Mouse (Mus musculus) G1E (cell line): ENCODE measurements around the gene Srebf2. TPM values are rescaled to one million over a fixed set of nuclear protein-coding genes. Genes with fewer than 3 reads are reported as not detected.
"Not testable (repeated sequence)": the region's sequence is repeated elsewhere in the genome, so short reads cannot be mapped to it uniquely, and the experiment has no call there.

Experiments
- ATAC-seq: 2 replicates; pipeline ENCODE4 v1.8.0; 2016; ENCODE audit warnings: mild to moderate bottlenecking; ENCODE audit not compliant: insufficient number of reproducible peaks, poor library complexity, low FRiP score, severe bottlenecking; ENCODE audit errors: extremely low read depth
- DNase-seq: peaks from one replicate; pipeline ENCODE4 v3.0.0; 2012; ENCODE audit warnings: low spot score
- H3K27me3 ChIP-seq: 2 replicates; pipeline ENCODE4 v1.6.1; 2012; ENCODE audit warnings: mild to moderate bottlenecking, low read length, inconsistent platforms; ENCODE audit not compliant: insufficient read depth
- H3K36me3 ChIP-seq: replicated peaks from 2 replicates; pipeline ENCODE3; 2012; ENCODE audit warnings: mild to moderate bottlenecking, inconsistent platforms
- H3K4me1 ChIP-seq: 2 replicates; pipeline ENCODE4 v1.6.1; 2012; ENCODE audit warnings: low read depth, low read length, inconsistent platforms, mixed read lengths; ENCODE audit not compliant: insufficient read depth
- H3K4me3 ChIP-seq: 2 replicates; pipeline ENCODE4 v1.5.1; 2012; ENCODE audit warnings: low read depth, mild to moderate bottlenecking, inconsistent platforms, low read length, moderate library complexity, mixed read lengths
- H3K9me3 ChIP-seq: replicated peaks from 2 replicates; pipeline ENCODE4 v1.6.1; 2012; ENCODE audit warnings: inconsistent platforms
- CTCF ChIP-seq: IDR thresholded peaks from 2 replicates; pipeline ENCODE4 v1.5.1; 2012; ENCODE audit warnings: low read depth, low read length, inconsistent platforms, mixed read lengths
- GATA1 ChIP-seq: IDR thresholded peaks from 2 replicates; pipeline ENCODE4 v1.6.1; 2012; ENCODE audit warnings: borderline replicate concordance, low read length, inconsistent platforms, mixed read lengths
- GATA2 ChIP-seq: IDR thresholded peaks from 2 replicates; pipeline ENCODE4 v1.6.1; 2012; ENCODE audit warnings: low read depth, low read length, inconsistent platforms, borderline replicate concordance
- POLR2AphosphoS5 ChIP-seq: IDR thresholded peaks from 2 replicates; pipeline ENCODE4 v1.6.1; 2012; ENCODE audit warnings: low read depth, low read length, inconsistent platforms; ENCODE audit not compliant: insufficient replicate concordance
- TAL1 ChIP-seq: conservative IDR thresholded peaks from 2 replicates; pipeline ENCODE4 v1.6.1; 2012; ENCODE audit warnings: low read depth, low read length, inconsistent platforms, mixed read lengths
- polyA plus RNA-seq: library from polyadenylated mRNA; stranded (reverse); fragments of >175 nt; gene quantifications from 2 replicates; pipeline ENCODE4 v1.2.3, GENCODE M21; 2012
- total RNA-seq, 2 experiments: library from RNA; stranded (forward) in 1 of 2; stranded (reverse) in 1 of 2; fragments of 200-1000 nt in 1 of 2; fragments of >200 nt in 1 of 2; fragmentation: Nextera tagmentation in 1 of 2; gene quantifications; 2 replicates each; pipeline ENCODE4 v1.2.3; 2014 to 2017

Gene Srebf2
- 97.6 and 164 TPM in 2 replicates for total RNA-seq (2014; fragmentation: Nextera tagmentation)
- 42.5 and 48.5 TPM in 2 replicates for total RNA-seq (2017)
- 440 and 648 TPM in 2 replicates for polyA plus RNA-seq

DNA sequence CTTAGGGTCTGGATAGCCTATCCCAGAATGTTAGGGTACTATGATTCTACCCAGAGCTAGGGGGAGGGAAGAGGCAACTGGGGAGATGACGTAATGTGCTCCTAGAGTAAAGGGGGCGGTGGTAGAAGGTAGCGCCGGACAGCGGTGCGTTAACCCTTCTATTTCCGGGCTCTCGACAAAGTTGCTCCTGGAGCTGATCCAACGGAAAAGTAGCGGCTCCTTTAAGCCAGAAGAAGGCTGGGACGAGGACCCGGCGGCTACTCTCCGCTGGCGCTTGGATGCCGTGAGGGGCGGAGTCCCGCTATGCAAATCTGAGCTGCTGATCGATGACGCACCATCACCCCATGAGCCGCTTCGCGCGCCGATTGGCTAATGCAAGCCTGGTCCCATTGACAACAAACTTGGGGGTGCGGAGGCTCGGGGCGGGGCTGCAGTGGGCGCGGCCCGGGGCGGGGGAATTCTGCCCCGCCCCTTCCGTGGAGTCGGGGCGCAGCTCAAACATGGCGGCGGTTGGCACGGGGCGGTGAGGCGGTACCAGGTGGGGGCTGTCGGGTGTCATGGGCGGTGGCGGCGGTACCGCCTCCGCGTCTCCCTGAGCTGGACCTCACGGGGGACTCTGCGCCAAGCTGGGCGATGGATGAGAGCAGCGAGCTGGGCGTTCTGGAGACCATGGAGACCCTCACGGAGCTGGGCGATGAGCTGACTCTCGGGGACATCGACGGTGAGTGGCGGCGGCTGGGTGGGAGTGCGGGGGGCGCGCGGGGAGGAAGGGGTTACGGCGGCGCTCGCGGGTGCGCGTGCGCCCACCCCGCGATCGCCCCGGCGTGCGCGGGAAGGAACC, at the start of gene Srebf2:
TSS of gene Srebf2 (plus strand) at position 412 of the 841 bp plus-strand sequence.
- peak; percentile 94 for ATAC-seq
- no peaks in the 10 kb centered on the region for H3K27me3 ChIP-seq
- peaks cover 42% of the 10 kb centered on the region for H3K36me3 ChIP-seq
- peak within 1 kb of the TSS; percentile 92 for H3K4me3 ChIP-seq
- no peaks in the 10 kb centered on the region for H3K9me3 ChIP-seq
- peak; percentile 98 for DNase-seq
- peaks cover 64% of the 10 kb centered on the region for H3K4me1 ChIP-seq
- TF ChIP-seq GATA2 (no peak), GATA1 (no peak), POLR2AphosphoS5 (no peak), CTCF (no peak), TAL1 (no peak)

DNA sequence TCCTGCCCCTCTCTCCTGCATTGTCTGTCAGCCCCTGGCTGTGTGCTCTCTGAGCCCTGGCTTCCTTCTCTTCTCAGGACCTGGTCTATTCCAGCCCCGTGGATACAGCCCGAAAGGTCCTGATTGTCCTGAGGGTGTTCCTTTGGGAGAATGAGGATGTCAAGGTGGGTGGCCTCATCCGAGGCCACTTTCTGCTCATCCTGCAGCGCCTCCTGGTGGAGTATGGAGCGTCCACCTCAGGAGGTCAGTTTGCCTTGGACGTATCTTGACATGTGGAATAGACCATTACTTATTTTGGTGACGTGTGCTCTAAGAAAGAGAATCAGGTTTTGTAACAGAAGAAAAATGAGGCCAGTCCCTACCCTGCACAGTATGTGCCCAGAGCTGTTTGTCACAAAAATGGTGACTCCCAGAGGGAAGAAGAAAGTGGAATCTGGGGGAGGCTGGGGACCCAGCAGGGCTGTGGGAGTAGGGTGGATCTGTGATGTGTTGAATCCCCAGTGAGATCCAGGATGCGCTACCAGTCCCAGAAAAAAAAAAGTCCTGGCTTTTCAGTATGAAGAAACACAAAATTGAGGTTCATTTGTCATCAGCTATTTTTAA, 39.9 kb upstream of the Srebf2 start:
- Histone ChIP-seq H3K27me3 (peaks cover 56% of the 10 kb centered on the region), H3K4me3 (no peak overlapping the region), H3K4me1 (no peaks in the 10 kb centered on the region; the same call in 1 of the 2 replicates), H3K36me3 (no peaks in the 10 kb centered on the region), H3K9me3 (no peaks in the 10 kb centered on the region)
- no peak for ATAC-seq
- TF ChIP-seq GATA1 (no peak), CTCF (peak; percentile 52)
- peak; percentile 14 for DNase-seq

DNA sequence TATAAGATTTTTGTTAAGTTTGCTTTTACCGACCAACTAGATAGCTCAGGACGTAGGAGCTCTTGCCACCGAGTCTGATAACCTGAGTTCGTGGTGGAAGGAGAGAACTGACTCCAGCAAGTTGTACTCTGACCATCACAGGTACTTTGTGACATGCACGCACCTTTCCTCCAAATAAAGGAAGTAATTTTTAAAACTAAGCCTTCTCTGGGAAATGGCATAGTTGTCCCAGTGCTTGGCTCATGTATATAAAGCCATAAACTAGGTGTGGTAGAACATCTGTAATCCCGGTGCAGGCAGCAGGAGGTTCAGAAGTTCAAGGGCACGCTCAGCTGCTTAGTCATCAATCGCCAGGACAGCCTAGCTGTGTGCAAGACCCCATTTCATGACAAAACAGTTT, 26.4 kb upstream of the Srebf2 start:
- no peaks in the 10 kb centered on the region for H3K9me3 ChIP-seq
- ATAC-seq (no peak), DNase-seq (no peak)
- TF ChIP-seq CTCF: no peak
- TF ChIP-seq TAL1: no peak
- no peak for TF ChIP-seq GATA1
- no peak for TF ChIP-seq GATA2
- TF ChIP-seq POLR2AphosphoS5: no peak
- H3K4me3 ChIP-seq: no peak overlapping the region
- H3K27me3 ChIP-seq: peaks cover 39% of the 10 kb centered on the region
- H3K4me1 ChIP-seq: peaks cover 2% of the 10 kb centered on the region; the same call in 1 of the 2 replicates
- H3K36me3 ChIP-seq: no peaks in the 10 kb centered on the region

DNA sequence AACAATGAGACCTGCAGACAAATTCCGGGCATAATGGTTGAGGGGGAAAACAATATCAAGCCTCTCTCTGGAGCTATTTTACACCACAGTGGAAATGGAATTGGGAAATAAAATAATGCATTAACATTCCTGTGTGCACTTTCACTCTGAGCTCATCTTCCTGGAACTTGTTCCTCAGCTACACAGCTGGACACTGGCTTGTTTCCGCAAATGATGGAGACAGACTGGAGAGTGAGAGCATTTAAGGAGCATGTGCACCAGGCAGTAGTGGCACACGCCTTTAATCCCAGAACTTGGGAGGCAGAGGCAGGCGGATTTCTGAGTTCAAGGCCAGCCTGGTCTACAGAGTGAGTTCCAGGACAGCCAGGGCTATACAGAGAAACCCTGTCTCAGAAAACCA, 20.3 kb upstream of the Srebf2 start:
- DNase-seq, ATAC-seq, H3K9me3 ChIP-seq, H3K4me3 ChIP-seq: not testable (repeated sequence)
- Histone ChIP-seq H3K27me3 (peaks cover 16% of the 10 kb centered on the region), H3K4me1 (peaks cover 48% of the 10 kb centered on the region), H3K36me3 (peaks cover 28% of the 10 kb centered on the region)

DNA sequence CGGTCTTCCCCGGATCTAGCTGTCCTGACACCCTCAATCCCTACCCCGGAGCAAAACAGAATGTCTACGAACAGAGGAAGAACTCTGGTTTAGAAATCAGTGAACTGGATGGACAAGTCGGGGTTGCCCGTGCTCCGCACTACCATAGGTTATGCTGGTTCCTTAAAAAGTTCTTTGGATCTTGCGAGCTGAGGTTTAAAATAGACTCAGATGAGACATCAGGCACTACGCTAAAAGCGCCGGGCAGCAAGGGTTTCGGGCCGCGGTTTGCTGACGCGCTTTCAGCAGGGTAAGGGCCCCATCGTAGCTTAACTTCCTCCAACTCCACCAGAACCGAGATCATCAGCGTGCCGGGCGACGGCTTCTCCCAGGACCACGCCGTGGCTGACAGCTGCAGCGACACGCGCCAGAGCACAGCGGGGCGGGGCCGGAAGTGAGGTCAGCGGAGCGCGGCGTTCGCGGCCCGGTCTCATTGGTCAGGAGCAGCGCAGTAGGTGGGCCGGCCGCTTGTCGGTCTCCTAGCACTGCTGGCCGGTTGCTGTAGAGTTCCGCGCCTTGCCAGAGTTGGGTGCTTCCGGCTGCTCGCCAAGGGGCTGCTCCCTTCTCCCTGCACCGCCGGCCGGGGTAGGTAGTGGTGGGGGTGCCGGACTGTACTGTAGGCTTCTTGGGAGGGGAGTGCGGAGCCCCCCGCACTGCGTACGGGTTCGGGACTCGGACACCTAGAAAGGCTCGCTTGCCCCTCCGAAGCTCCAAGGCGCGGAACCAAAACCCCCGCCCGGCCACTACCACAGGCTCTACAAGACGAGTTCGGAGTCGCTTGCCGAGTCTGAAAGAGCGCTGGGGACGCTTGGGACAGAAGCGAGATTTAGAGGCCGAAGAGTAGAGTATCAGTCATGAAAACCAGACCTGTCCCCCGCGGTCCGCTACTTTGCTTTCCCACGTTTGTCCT, 19.3 kb upstream of the Srebf2 start, which contains the start of gene Ccdc134:
TSS of gene Ccdc134 (plus strand) at position 497 of the 949 bp plus-strand sequence.
- H3K9me3 ChIP-seq: no peaks in the 10 kb centered on the region
- H3K4me1 ChIP-seq: peaks cover 48% of the 10 kb centered on the region
- H3K4me3 ChIP-seq: peak within 1 kb of the TSS; percentile 82
- ATAC-seq: peak; percentile 95
- TF ChIP-seq POLR2AphosphoS5 (no peak), GATA2 (no peak), CTCF (no peak), GATA1 (no peak), TAL1 (no peak)
- H3K36me3 ChIP-seq: peaks cover 38% of the 10 kb centered on the region
- DNase-seq: peak; percentile 93
- H3K27me3 ChIP-seq: peaks cover 16% of the 10 kb centered on the region

DNA sequence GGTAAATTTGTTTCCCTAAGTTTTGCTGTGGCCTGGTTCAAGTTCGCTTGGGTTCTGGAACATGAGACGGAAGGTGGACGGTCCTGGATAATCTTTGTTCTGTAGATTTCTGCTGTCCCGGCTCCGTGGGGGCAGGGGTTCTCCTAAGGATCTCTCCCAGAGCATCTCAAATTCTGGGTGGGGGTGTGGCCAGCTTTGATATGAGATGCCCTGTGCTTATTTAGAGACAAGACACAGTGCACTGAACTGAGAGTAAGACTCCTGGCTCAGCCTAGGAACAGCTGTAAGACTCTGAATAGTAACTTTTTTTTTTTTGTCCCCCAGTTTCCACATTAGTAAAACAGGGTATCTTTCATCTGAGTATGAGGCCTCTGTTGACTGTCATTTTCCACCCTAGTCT, 18.6 kb upstream of the Srebf2 start:
- H3K9me3 ChIP-seq: no peaks in the 10 kb centered on the region
- peaks cover 45% of the 10 kb centered on the region for H3K36me3 ChIP-seq
- H3K4me3 ChIP-seq: peak overlapping the region; percentile 82
- peaks cover 48% of the 10 kb centered on the region for H3K4me1 ChIP-seq
- peaks cover 15% of the 10 kb centered on the region for H3K27me3 ChIP-seq
- peak; percentile 17 for DNase-seq
- ATAC-seq: no peak
- TF ChIP-seq CTCF (no peak), TAL1 (no peak), GATA2 (no peak), POLR2AphosphoS5 (no peak), GATA1 (no peak)
